ENCODE assay signal across 24 mouse cellular contexts in genomic region chr11:22979221-22979620, GRCm38 (mm10). TPM values are rescaled to one million over a fixed set of nuclear protein-coding genes. Genes with fewer than 3 reads are reported as not detected.
A peak's percentile ranks its signal among the peaks of the same experiment; 100 is the strongest.
DNase-seq lines count a peak whose midpoint lies in the region; ATAC-seq and TF ChIP-seq lines count a peak whose summit lies in the region.
"Had no signal": no experiment of that assay in that cellular context is flagged by ENCODE, and none has a peak within 500 bp of the region (broad histone marks: within the 10 kb centered on the region; RNA-seq: fewer than 3 reads in every experiment).

No protein-coding gene starts in this region.

- peak overlapping the region; percentile 44; the same call in 1 of the 2 replicates for H3K27ac ChIP-seq in layer of hippocampus, adult 2 months
- H3K27ac ChIP-seq: embryonic facial prominence, embryonic 15.5 days; forebrain, embryonic 10.5 days; gastrocnemius, adult 2 months; heart, embryonic 10.5 days; heart, embryonic 15.5 days; hindbrain, embryonic 13.5 days; hindbrain, postnatal 0 days had no signal

- peak; percentile 58 for ATAC-seq in granulocyte monocyte progenitor cell, adult 5-6 weeks (replicated peaks; ENCODE audit: poor library complexity, severe bottlenecking)
- ATAC-seq: activated CD4-positive, CD25-positive, alpha-beta regulatory T cell, adult 4 months; CD4-positive, CD25-positive, alpha-beta regulatory T cell, adult 4 months; forebrain, embryonic 14.5 days; Patski had no signal

- DNase-seq in layer of hippocampus, adult 2 months (ENCODE audit: low spot score in 2 of 2) = no peak
- DNase-seq in layer of hippocampus, postnatal 14 days (ENCODE audit: low spot score in 2 of 2) = no peak
- peak; percentile 67 for DNase-seq in 416B (ENCODE audit: low read depth)
- DNase-seq in right cerebral cortex, postnatal 10 days (ENCODE audit: low spot score in 2 of 2) = no peak
- no peak for DNase-seq in urinary bladder, postnatal 25 days (ENCODE audit: low spot score)
- DNase-seq: adrenal gland, postnatal 25 days; B cell, adult 2 months; embryo, embryonic 11 days; gastrocnemius, adult 2 months; gastrocnemius, postnatal 25 days; heart, adult 18-20 months; heart, postnatal 14 days had no signal

- no peak overlapping the region; the same call in 1 of the 2 replicates for H3K4me3 ChIP-seq in layer of hippocampus, adult 2 months
- H3K4me3 ChIP-seq: embryonic facial prominence, embryonic 15.5 days; erythroblast, embryonic 14.5 days; forebrain, embryonic 10.5 days; gastrocnemius, adult 2 months; heart, embryonic 10.5 days; heart, embryonic 15.5 days; hindbrain, embryonic 13.5 days had no signal

- no peak for TF ChIP-seq CTCF in layer of hippocampus, adult 2 months (conservative IDR thresholded peaks at IDR 0.05)

RNA-seq across cellular contexts. Expression of gene Gm28048, which starts 2.7 kb away (rescaled TPM):
- 10 to 100 TPM in 1 of 2 experiments, 1 to 10 TPM in 1; 9.3 to 11.1 TPM for total RNA-seq in layer of hippocampus, adult 2 months (2021)
- total RNA-seq in layer of hippocampus, postnatal 14 days (2021) = 1 to 10 TPM; 8.5 to 9.1 TPM
- total RNA-seq in granulocyte monocyte progenitor cell, adult 5-6 weeks (2014; fragmentation: Nextera tagmentation) = 70.6 and 93.5 TPM in 2 replicates
- 48.6 and 74.5 TPM in 2 replicates for total RNA-seq in granulocyte monocyte progenitor cell, adult 5-6 weeks (2017)
- total RNA-seq: hindbrain, postnatal 0 days had no signal

RNA-seq across cellular contexts. Expression of gene Commd1, which starts 3.0 kb away (rescaled TPM):
- total RNA-seq in layer of hippocampus, adult 2 months (2021) = 10 to 100 TPM; 51.2 to 60.4 TPM
- total RNA-seq in layer of hippocampus, postnatal 14 days (2021) = 10 to 100 TPM; 54.8 to 61.3 TPM
- 95.6 and 97.6 TPM in 2 replicates for total RNA-seq in granulocyte monocyte progenitor cell, adult 5-6 weeks (2014; fragmentation: Nextera tagmentation)
- 119 and 143 TPM in 2 replicates for total RNA-seq in granulocyte monocyte progenitor cell, adult 5-6 weeks (2017)

RNA-seq across cellular contexts. Expression of gene Zrsr1, which starts 7.4 kb away (rescaled TPM):
- 10 to 100 TPM; 67.3 to 67.9 TPM for total RNA-seq in layer of hippocampus, adult 2 months (2021)
- 10 to 100 TPM; 50.8 to 57.3 TPM for total RNA-seq in layer of hippocampus, postnatal 14 days (2021)
- total RNA-seq in granulocyte monocyte progenitor cell, adult 5-6 weeks (2014; fragmentation: Nextera tagmentation) = 3.2 and 4.1 TPM in 2 replicates
- 4.5 and 9.3 TPM in 2 replicates for total RNA-seq in granulocyte monocyte progenitor cell, adult 5-6 weeks (2017)

RNA-seq across cellular contexts. Expression of gene Cct4, which starts 11.1 kb away (rescaled TPM):
- 100 to 1,000 TPM; 100 TPM for total RNA-seq in layer of hippocampus, adult 2 months (2021)
- total RNA-seq in layer of hippocampus, postnatal 14 days (2021) = 100 to 1,000 TPM; 101 to 103 TPM
- 190 and 205 TPM in 2 replicates for total RNA-seq in granulocyte monocyte progenitor cell, adult 5-6 weeks (2014; fragmentation: Nextera tagmentation)
- 260 and 305 TPM in 2 replicates for total RNA-seq in granulocyte monocyte progenitor cell, adult 5-6 weeks (2017)

RNA-seq across cellular contexts. Expression of gene Fam161a, which starts 28.1 kb away (rescaled TPM):
- total RNA-seq in layer of hippocampus, adult 2 months (2021) = 1 to 10 TPM; 4.6 to 5.2 TPM
- total RNA-seq in layer of hippocampus, postnatal 14 days (2021) = 1 to 10 TPM; 3.8 to 6.9 TPM
- 2.4 and 3.6 TPM in 2 replicates for total RNA-seq in granulocyte monocyte progenitor cell, adult 5-6 weeks (2014; fragmentation: Nextera tagmentation)
- 1.3 and 1.7 TPM in 2 replicates for total RNA-seq in granulocyte monocyte progenitor cell, adult 5-6 weeks (2017)

Comparison
In these comparisons a context has a peak if more than half of its experiments do, and no peak if none do; other contexts are left out.
1. RNA of gene Gm28048, which starts 2.7 kb away (total RNA-seq): 48.6 to 93.5 TPM in granulocyte monocyte progenitor cell, adult 5-6 weeks; 9.3 to 11.1 TPM in layer of hippocampus, adult 2 months and 8.5 to 9.1 TPM in layer of hippocampus, postnatal 14 days; every median in the first group is over 4 times any median in the second.
2. RNA of gene Zrsr1, which starts 7.4 kb away (total RNA-seq): 67.3 to 67.9 TPM in layer of hippocampus, adult 2 months and 50.8 to 57.3 TPM in layer of hippocampus, postnatal 14 days; 3.2 to 9.3 TPM in granulocyte monocyte progenitor cell, adult 5-6 weeks; every median in the first group is over 4 times any median in the second.